Mouse (Mus musculus) G1E (cell line): ENCODE results near the gene Sfxn2. TPM values are rescaled to one million over a fixed set of nuclear protein-coding genes. Genes with fewer than 3 reads are reported as not detected.

Source experiments
- ATAC-seq: 2 replicates; pipeline ENCODE4 v1.8.0; 2016; ENCODE audit warnings: mild to moderate bottlenecking; ENCODE audit not compliant: insufficient number of reproducible peaks, poor library complexity, low FRiP score, severe bottlenecking; ENCODE audit errors: extremely low read depth
- DNase-seq: peaks from one replicate; pipeline ENCODE4 v3.0.0; 2012; ENCODE audit warnings: low spot score
- H3K27me3 ChIP-seq: 2 replicates; pipeline ENCODE4 v1.6.1; 2012; ENCODE audit warnings: mild to moderate bottlenecking, low read length, inconsistent platforms; ENCODE audit not compliant: insufficient read depth
- H3K36me3 ChIP-seq: replicated peaks from 2 replicates; pipeline ENCODE3; 2012; ENCODE audit warnings: mild to moderate bottlenecking, inconsistent platforms
- H3K4me1 ChIP-seq: 2 replicates; pipeline ENCODE4 v1.6.1; 2012; ENCODE audit warnings: low read depth, low read length, inconsistent platforms, mixed read lengths; ENCODE audit not compliant: insufficient read depth
- H3K4me3 ChIP-seq: 2 replicates; pipeline ENCODE4 v1.5.1; 2012; ENCODE audit warnings: low read depth, mild to moderate bottlenecking, inconsistent platforms, low read length, moderate library complexity, mixed read lengths
- H3K9me3 ChIP-seq: replicated peaks from 2 replicates; pipeline ENCODE4 v1.6.1; 2012; ENCODE audit warnings: inconsistent platforms
- CTCF ChIP-seq: IDR thresholded peaks from 2 replicates; pipeline ENCODE4 v1.5.1; 2012; ENCODE audit warnings: low read depth, low read length, inconsistent platforms, mixed read lengths
- GATA1 ChIP-seq: IDR thresholded peaks from 2 replicates; pipeline ENCODE4 v1.6.1; 2012; ENCODE audit warnings: borderline replicate concordance, low read length, inconsistent platforms, mixed read lengths
- GATA2 ChIP-seq: IDR thresholded peaks from 2 replicates; pipeline ENCODE4 v1.6.1; 2012; ENCODE audit warnings: low read depth, low read length, inconsistent platforms, borderline replicate concordance
- POLR2AphosphoS5 ChIP-seq: IDR thresholded peaks from 2 replicates; pipeline ENCODE4 v1.6.1; 2012; ENCODE audit warnings: low read depth, low read length, inconsistent platforms; ENCODE audit not compliant: insufficient replicate concordance
- TAL1 ChIP-seq: conservative IDR thresholded peaks from 2 replicates; pipeline ENCODE4 v1.6.1; 2012; ENCODE audit warnings: low read depth, low read length, inconsistent platforms, mixed read lengths
- polyA plus RNA-seq: library from polyadenylated mRNA; stranded (reverse); fragments of >175 nt; gene quantifications from 2 replicates; pipeline ENCODE4 v1.2.3, GENCODE M21; 2012
- total RNA-seq, 2 experiments: library from RNA; stranded (forward) in 1 of 2; stranded (reverse) in 1 of 2; fragments of 200-1000 nt in 1 of 2; fragments of >200 nt in 1 of 2; fragmentation: Nextera tagmentation in 1 of 2; gene quantifications; 2 replicates each; pipeline ENCODE4 v1.2.3; 2014 to 2017

Sfxn2 gene
- total and polyA plus RNA-seq, 3 experiments, result 1.6 to 5.9 (median 2.3) TPM

- no peaks in the 10 kb centered on the region for H3K27me3 ChIP-seq
- H3K4me1 ChIP-seq, result 0 out of 2 replicates have a peak, but pooled peaks cover 4% of the 10 kb centered on the region
- H3K36me3 ChIP-seq, result peaks cover 95% of the 10 kb centered on the region
- no peak for ATAC-seq
- no peak for TF ChIP-seq TAL1
- TF ChIP-seq CTCF, result no peak
- TF ChIP-seq GATA2, result no peak
- no peak for TF ChIP-seq POLR2AphosphoS5
- TF ChIP-seq GATA1, result no peak
- DNase-seq, result no peak
- no peak overlapping the region for H3K4me3 ChIP-seq
- H3K9me3 ChIP-seq, result no peaks in the 10 kb centered on the region
These were observed 72.9 kb downstream of the Sfxn2 start for GRCm38 (mm10) chr19:46646041-46646481.

- TF ChIP-seq POLR2AphosphoS5 (no peak), CTCF (no peak), GATA2 (no peak), TAL1 (no peak), GATA1 (no peak)
- H3K36me3 ChIP-seq, result peaks cover 92% of the 10 kb centered on the region
- no peaks in the 10 kb centered on the region for H3K9me3 ChIP-seq
- no peak overlapping the region for H3K4me3 ChIP-seq
- no peaks in the 10 kb centered on the region; the same call in 1 of the 2 replicates for H3K4me1 ChIP-seq
- ATAC-seq (no peak), DNase-seq (no peak)
- no peaks in the 10 kb centered on the region for H3K27me3 ChIP-seq
These were observed 74.1 kb downstream of the Sfxn2 start for GRCm38 (mm10) chr19:46647254-46647653.

Other genes with a start within 250 kb of the Sfxn2 start
- gene Psd, start 246.2 kb upstream of the Sfxn2 start, total RNA-seq (2014; fragmentation: Nextera tagmentation), result 1.6 TPM in 1 of 2 replicates, not detected in the other
- 0.23 and 1.1 TPM in 2 replicates for gene Psd, start 246.2 kb upstream of the Sfxn2 start, total RNA-seq (2017)
- 0.41 and 0.74 TPM in 2 replicates for gene Psd, start 246.2 kb upstream of the Sfxn2 start, polyA plus RNA-seq
- gene Fbxl15, start 245.2 kb upstream of the Sfxn2 start, total RNA-seq (2014; fragmentation: Nextera tagmentation), result 2.0 and 2.2 TPM in 2 replicates
- 2.5 and 3.8 TPM in 2 replicates for gene Fbxl15, start 245.2 kb upstream of the Sfxn2 start, total RNA-seq (2017)
- gene Fbxl15, start 245.2 kb upstream of the Sfxn2 start, polyA plus RNA-seq, result 15.2 and 16.5 TPM in 2 replicates
- gene Cuedc2, start 234.7 kb upstream of the Sfxn2 start, total RNA-seq (2014; fragmentation: Nextera tagmentation), result 39.2 and 73.6 TPM in 2 replicates
- 142 and 148 TPM in 2 replicates for gene Cuedc2, start 234.7 kb upstream of the Sfxn2 start, total RNA-seq (2017)
- gene Cuedc2, start 234.7 kb upstream of the Sfxn2 start, polyA plus RNA-seq, result 124 and 147 TPM in 2 replicates
- gene Mfsd13a, start 232.2 kb upstream of the Sfxn2 start, total RNA-seq (2014; fragmentation: Nextera tagmentation), result not detected in 2 replicates
- gene Mfsd13a, start 232.2 kb upstream of the Sfxn2 start, total RNA-seq (2017), result not detected in 2 replicates
- gene Mfsd13a, start 232.2 kb upstream of the Sfxn2 start, polyA plus RNA-seq, result 0.08 and 0.20 TPM in 2 replicates
- not detected in 2 replicates for gene 2310034G01Rik, start 223.1 kb upstream of the Sfxn2 start, total RNA-seq (2014; fragmentation: Nextera tagmentation)
- not detected in 2 replicates for gene 2310034G01Rik, start 223.1 kb upstream of the Sfxn2 start, total RNA-seq (2017)
- gene 2310034G01Rik, start 223.1 kb upstream of the Sfxn2 start, polyA plus RNA-seq, result not detected in 2 replicates
- 75.4 and 92.4 TPM in 2 replicates for gene Actr1a, start 177.6 kb upstream of the Sfxn2 start, total RNA-seq (2014; fragmentation: Nextera tagmentation)
- gene Actr1a, start 177.6 kb upstream of the Sfxn2 start, total RNA-seq (2017), result 84.5 and 85.6 TPM in 2 replicates
- gene Actr1a, start 177.6 kb upstream of the Sfxn2 start, polyA plus RNA-seq, result 19.1 and 24.3 TPM in 2 replicates
- gene Sufu, start 176.5 kb upstream of the Sfxn2 start, total RNA-seq (2014; fragmentation: Nextera tagmentation), result 25.7 and 30.1 TPM in 2 replicates
- 5.0 and 5.1 TPM in 2 replicates for gene Sufu, start 176.5 kb upstream of the Sfxn2 start, total RNA-seq (2017)
- gene Sufu, start 176.5 kb upstream of the Sfxn2 start, polyA plus RNA-seq, result 31.8 and 38.3 TPM in 2 replicates
- gene Trim8, start 71.7 kb upstream of the Sfxn2 start, total RNA-seq (2014; fragmentation: Nextera tagmentation), result 22.7 and 29.9 TPM in 2 replicates
- gene Trim8, start 71.7 kb upstream of the Sfxn2 start, total RNA-seq (2017), result 20.3 and 25.3 TPM in 2 replicates
- 64.5 and 66.0 TPM in 2 replicates for gene Trim8, start 71.7 kb upstream of the Sfxn2 start, polyA plus RNA-seq
- 5.2 and 12.0 TPM in 2 replicates for gene Arl3, start 167 bp upstream of the Sfxn2 start, total RNA-seq (2014; fragmentation: Nextera tagmentation)
- 16.4 and 18.9 TPM in 2 replicates for gene Arl3, start 167 bp upstream of the Sfxn2 start, total RNA-seq (2017)
- gene Arl3, start 167 bp upstream of the Sfxn2 start, polyA plus RNA-seq, result 6.6 and 7.9 TPM in 2 replicates
- 28.9 and 41.5 TPM in 2 replicates for gene Wbp1l, start 25.7 kb downstream of the Sfxn2 start, total RNA-seq (2014; fragmentation: Nextera tagmentation)
- 31.9 TPM in 2 replicates for gene Wbp1l, start 25.7 kb downstream of the Sfxn2 start, total RNA-seq (2017)
- gene Wbp1l, start 25.7 kb downstream of the Sfxn2 start, polyA plus RNA-seq, result 52.9 and 53.3 TPM in 2 replicates
- gene Cyp17a1, start 99.8 kb downstream of the Sfxn2 start, total RNA-seq (2014; fragmentation: Nextera tagmentation), result not detected in 2 replicates
- 0.06 and 0.22 TPM in 2 replicates for gene Cyp17a1, start 99.8 kb downstream of the Sfxn2 start, total RNA-seq (2017)
- gene Cyp17a1, start 99.8 kb downstream of the Sfxn2 start, polyA plus RNA-seq, result not detected in 2 replicates
- gene Borcs7, start 116.5 kb downstream of the Sfxn2 start, total RNA-seq (2014; fragmentation: Nextera tagmentation), result 6.5 and 9.5 TPM in 2 replicates
- gene Borcs7, start 116.5 kb downstream of the Sfxn2 start, total RNA-seq (2017), result 4.4 and 5.1 TPM in 2 replicates
- 0.88 and 1.5 TPM in 2 replicates for gene Borcs7, start 116.5 kb downstream of the Sfxn2 start, polyA plus RNA-seq
- not detected in 2 replicates for gene As3mt, start 134.1 kb downstream of the Sfxn2 start, total RNA-seq (2014; fragmentation: Nextera tagmentation)
- 0.17 and 0.49 TPM in 2 replicates for gene As3mt, start 134.1 kb downstream of the Sfxn2 start, total RNA-seq (2017)
- gene As3mt, start 134.1 kb downstream of the Sfxn2 start, polyA plus RNA-seq, result not detected in 2 replicates
- gene Cnnm2, start 188.2 kb downstream of the Sfxn2 start, total RNA-seq (2014; fragmentation: Nextera tagmentation), result 67.6 and 68.1 TPM in 2 replicates
- 16.2 and 16.7 TPM in 2 replicates for gene Cnnm2, start 188.2 kb downstream of the Sfxn2 start, total RNA-seq (2017)
- 20.7 and 27.1 TPM in 2 replicates for gene Cnnm2, start 188.2 kb downstream of the Sfxn2 start, polyA plus RNA-seq